Mouse (Mus musculus): ENCODE measurements around the gene Fam198a. TPM values are rescaled to one million over a fixed set of nuclear protein-coding genes. Genes with fewer than 3 reads are reported as not detected.
A peak's percentile ranks its signal among the peaks of the same experiment; 100 is the strongest.

Fam198a gene
- polyA plus RNA-seq, 1 experiment from 2014 or later: 6.1 TPM

GRCm38 (mm10) chr9:121934856-121935255 lies 15.9 kb upstream of the Fam198a start:
- WGBS: 77% methylated on average over 4 of the region's 4 CpGs
- no peaks in the 10 kb centered on the region for H3K4me1 ChIP-seq
- no peaks in the 10 kb centered on the region for H3K36me3 ChIP-seq
- H3K9me3 ChIP-seq: no peaks in the 10 kb centered on the region
- H3K9ac ChIP-seq: no peak overlapping the region
- no peak overlapping the region for H3K4me2 ChIP-seq (replicated peaks)
- ATAC-seq (ENCODE audit: low FRiP score, low read depth): no peak
- H3K27ac ChIP-seq: no peak overlapping the region
- no peaks in the 10 kb centered on the region for H3K27me3 ChIP-seq
- no peak overlapping the region for H3K4me3 ChIP-seq

DNA sequence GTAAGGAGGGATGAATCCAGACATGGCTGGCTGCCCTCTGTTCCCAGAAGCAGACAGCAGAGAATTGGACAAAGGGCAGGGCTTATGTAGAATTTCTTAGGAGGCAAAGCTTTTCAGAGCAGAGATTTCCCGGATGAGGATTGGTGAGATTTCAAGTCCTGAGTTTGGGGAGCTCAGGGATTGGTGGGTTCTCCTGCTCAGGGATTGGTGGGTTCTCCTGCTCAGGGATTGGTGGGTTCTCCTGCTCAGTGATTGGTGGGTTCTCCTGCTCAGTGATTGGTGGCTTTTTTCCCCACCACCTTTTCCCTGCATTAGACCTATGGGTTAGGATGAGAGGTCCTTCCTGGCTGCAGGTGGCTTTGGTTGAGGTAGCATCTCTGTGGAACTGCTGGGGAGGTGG lies 13.8 kb upstream of the Fam198a start:
- Histone ChIP-seq H3K9ac (no peak overlapping the region), H3K9me3 (no peaks in the 10 kb centered on the region), H3K27me3 (no peaks in the 10 kb centered on the region), H3K4me2 (replicated peaks) (peak overlapping the region; percentile 57), H3K4me3 (no peak overlapping the region), H3K27ac (no peak overlapping the region), H3K4me1 (no peaks in the 10 kb centered on the region), H3K36me3 (no peaks in the 10 kb centered on the region)
- 73% methylated on average over 1 of the region's 1 CpGs for WGBS
- ATAC-seq (ENCODE audit: low FRiP score, low read depth): no peak; the same call in 1 of the 2 replicates

DNA sequence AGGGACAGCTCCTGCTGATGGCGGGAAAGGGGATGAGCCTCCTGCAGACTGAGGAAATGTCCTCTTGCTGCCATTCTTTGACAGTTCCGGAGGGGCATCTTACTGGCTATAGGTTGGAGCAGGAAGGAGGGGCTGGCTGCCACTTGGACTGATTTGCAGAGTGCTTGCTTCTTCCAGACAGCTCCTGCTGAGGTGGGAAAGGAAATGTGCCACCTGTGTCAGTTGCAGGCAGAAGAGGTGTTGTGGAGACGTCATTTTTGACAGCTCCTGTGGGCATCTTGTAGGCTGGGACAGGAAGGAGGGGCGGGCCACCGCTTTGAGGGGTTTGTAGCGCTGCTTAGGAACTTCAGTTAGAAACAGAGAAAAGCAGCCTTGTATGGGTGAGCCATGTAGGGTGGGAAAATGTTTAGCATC lies 13.3 kb upstream of the Fam198a start:
- peak; percentile 19; the same call in 1 of the 2 replicates for ATAC-seq (ENCODE audit: low FRiP score, low read depth)
- peak overlapping the region; percentile 57 for H3K4me2 ChIP-seq (replicated peaks)
- H3K4me1 ChIP-seq: no peaks in the 10 kb centered on the region
- H3K36me3 ChIP-seq: no peaks in the 10 kb centered on the region
- no peaks in the 10 kb centered on the region for H3K27me3 ChIP-seq
- peak overlapping the region; percentile 46 for H3K4me3 ChIP-seq
- H3K9ac ChIP-seq: peak overlapping the region; percentile 36; the same call in 1 of the 2 replicates
- no peak overlapping the region for H3K27ac ChIP-seq
- 69% methylated on average over 6 of the region's 6 CpGs for WGBS
- no peaks in the 10 kb centered on the region for H3K9me3 ChIP-seq

GRCm38 (mm10) chr9:121937944-121938355 lies 12.8 kb upstream of the Fam198a start:
- Histone ChIP-seq H3K4me3 (peak overlapping the region; percentile 46), H3K4me1 (no peaks in the 10 kb centered on the region), H3K9me3 (no peaks in the 10 kb centered on the region), H3K27me3 (no peaks in the 10 kb centered on the region), H3K27ac (no peak overlapping the region), H3K4me2 (replicated peaks) (peak overlapping the region; percentile 57), H3K36me3 (no peaks in the 10 kb centered on the region), H3K9ac (peak overlapping the region; percentile 65)
- 52% methylated on average over 21 of the region's 21 CpGs for WGBS
- peak; percentile 85 for ATAC-seq (ENCODE audit: low FRiP score, low read depth)

DNA sequence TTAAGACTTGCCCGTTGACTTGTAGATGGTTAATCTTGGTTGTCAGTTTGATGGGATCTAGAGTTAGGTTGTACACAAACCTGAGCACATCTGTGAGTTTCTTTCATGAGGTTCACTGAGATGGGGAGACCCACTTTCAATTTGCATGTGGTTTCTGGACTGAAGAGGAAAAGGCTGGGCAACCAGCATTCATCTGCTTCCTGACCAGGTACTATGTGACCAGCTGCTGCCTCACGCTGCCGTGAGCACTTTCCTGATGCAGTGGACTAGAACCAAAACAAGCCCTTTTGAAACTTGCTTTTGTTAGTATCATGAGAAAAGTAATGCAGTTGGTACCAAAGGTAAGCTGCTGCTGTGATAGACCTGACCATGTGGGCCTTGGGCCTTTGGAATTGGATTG lies 7.8 kb upstream of the Fam198a start:
- Histone ChIP-seq H3K27me3 (0 out of 2 replicates have a peak, but pooled peaks cover 3% of the 10 kb centered on the region), H3K9ac (no peak overlapping the region), H3K4me1 (no peaks in the 10 kb centered on the region), H3K4me3 (no peak overlapping the region), H3K4me2 (replicated peaks) (no peak overlapping the region), H3K9me3 (no peaks in the 10 kb centered on the region), H3K27ac (no peak overlapping the region), H3K36me3 (no peaks in the 10 kb centered on the region)
- WGBS: 93% methylated on average over 3 of the region's 3 CpGs
- ATAC-seq (ENCODE audit: low FRiP score, low read depth): no peak

DNA sequence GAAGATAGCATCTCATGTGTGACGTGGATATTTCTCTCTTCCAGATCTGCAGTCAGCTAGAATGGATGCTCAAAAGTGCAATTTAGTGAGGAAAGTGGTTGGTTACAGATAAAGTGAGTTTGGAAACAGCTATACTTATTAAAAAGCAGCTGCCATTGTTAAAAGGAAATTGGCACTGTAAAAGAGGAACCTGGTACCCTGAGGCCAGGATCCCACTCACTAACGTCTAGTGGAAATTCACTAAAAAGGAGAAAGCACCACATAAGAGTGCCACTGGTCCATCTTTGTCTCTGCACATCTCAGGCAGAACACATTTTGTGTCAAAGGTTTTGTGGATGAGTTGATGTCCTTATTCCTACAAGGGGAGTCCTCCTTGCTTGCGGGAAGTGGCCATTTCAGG lies 7.2 kb upstream of the Fam198a start:
- no peak for ATAC-seq (ENCODE audit: low FRiP score, low read depth)
- H3K4me1 ChIP-seq: no peaks in the 10 kb centered on the region
- H3K4me2 ChIP-seq (replicated peaks): no peak overlapping the region
- WGBS: 77% methylated on average over 3 of the region's 3 CpGs
- H3K27ac ChIP-seq: no peak overlapping the region
- no peak overlapping the region for H3K4me3 ChIP-seq
- H3K9ac ChIP-seq: no peak overlapping the region
- H3K9me3 ChIP-seq: no peaks in the 10 kb centered on the region
- H3K36me3 ChIP-seq: no peaks in the 10 kb centered on the region
- H3K27me3 ChIP-seq: 0 out of 2 replicates have a peak, but pooled peaks cover 3% of the 10 kb centered on the region

DNA sequence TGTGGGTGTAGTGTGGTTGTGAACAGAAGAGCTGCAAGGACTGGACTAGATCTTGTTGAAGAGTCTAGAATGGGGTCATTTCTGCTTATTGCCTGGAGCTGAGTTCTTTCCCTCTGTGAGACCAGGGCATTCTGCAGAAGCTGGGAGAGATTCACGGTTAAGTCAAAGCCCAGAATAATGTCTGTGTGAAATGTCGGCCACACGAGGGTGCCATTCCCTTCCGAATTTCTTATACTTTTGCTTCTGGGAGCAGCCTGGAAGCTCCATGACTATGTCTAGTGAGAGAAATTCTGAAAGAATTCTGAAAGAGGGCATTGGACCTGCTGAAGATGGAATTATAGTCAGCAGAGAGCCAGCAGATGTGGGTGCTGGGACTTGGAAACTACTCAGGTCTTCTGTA lies 3.0 kb upstream of the Fam198a start:
- Histone ChIP-seq H3K27ac (no peak overlapping the region), H3K9ac (no peak overlapping the region), H3K4me1 (peaks cover 24% of the 10 kb centered on the region), H3K36me3 (no peaks in the 10 kb centered on the region), H3K4me2 (replicated peaks) (no peak overlapping the region), H3K9me3 (no peaks in the 10 kb centered on the region), H3K4me3 (no peak overlapping the region), H3K27me3 (0 out of 2 replicates have a peak, but pooled peaks cover 3% of the 10 kb centered on the region)
- WGBS: 9% methylated on average over 4 of the region's 4 CpGs
- ATAC-seq (ENCODE audit: low FRiP score, low read depth): no peak

DNA sequence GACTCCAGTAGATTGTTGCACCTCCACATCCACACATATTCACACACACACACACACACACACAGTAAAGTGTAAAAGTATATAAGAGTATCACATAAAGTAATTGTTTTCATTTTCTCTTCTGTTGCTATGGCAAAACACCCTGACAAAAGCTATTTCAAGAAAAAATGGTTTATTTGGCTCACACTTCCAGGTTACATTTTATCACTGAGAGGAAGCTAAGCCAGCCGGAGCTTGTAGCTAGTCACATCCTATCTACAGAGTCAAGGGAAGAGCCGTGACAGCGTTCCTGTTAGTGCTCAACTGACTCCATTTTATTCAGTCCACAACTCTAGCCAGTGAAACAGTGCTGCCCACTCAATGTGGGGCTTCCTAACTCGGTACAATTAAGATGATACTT lies 2.4 kb upstream of the Fam198a start:
- H3K27me3 ChIP-seq: 0 out of 2 replicates have a peak, but pooled peaks cover 3% of the 10 kb centered on the region
- WGBS: 72% methylated on average over 4 of the region's 4 CpGs
- no peak overlapping the region for H3K4me2 ChIP-seq (replicated peaks)
- H3K9ac ChIP-seq: no peak overlapping the region
- no peak for ATAC-seq (ENCODE audit: low FRiP score, low read depth)
- no peaks in the 10 kb centered on the region for H3K9me3 ChIP-seq
- no peak overlapping the region for H3K4me3 ChIP-seq
- H3K27ac ChIP-seq: no peak overlapping the region
- H3K4me1 ChIP-seq: peaks cover 28% of the 10 kb centered on the region
- H3K36me3 ChIP-seq: no peaks in the 10 kb centered on the region

DNA sequence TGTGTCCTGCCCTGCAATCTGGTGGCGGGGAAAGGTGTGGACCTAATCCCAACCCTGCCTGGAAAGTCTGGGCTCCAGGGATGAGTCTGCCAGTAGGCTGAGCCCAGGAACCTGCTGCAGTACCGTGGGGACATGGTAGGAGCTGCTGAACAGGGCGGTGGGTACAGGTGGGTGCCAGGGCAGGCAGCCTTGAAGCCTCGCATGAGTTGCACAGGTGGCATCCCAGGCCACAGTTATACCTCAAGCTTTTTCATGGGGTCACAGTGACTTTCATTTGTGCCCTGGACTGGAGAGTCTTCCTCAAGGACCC lies 281 bp downstream of the Fam198a start:
- Histone ChIP-seq H3K4me2 (replicated peaks) (peak overlapping the region; percentile 65), H3K27ac (peak overlapping the region; percentile 88), H3K36me3 (no peaks in the 10 kb centered on the region), H3K9me3 (no peaks in the 10 kb centered on the region), H3K4me3 (peak overlapping the region; percentile 41), H3K27me3 (0 out of 2 replicates have a peak, but pooled peaks cover 3% of the 10 kb centered on the region), H3K4me1 (peaks cover 37% of the 10 kb centered on the region), H3K9ac (peak overlapping the region; percentile 60)
- WGBS: 38% methylated on average over 4 of the region's 4 CpGs
- no peak for ATAC-seq (ENCODE audit: low FRiP score, low read depth)

- no peaks in the 10 kb centered on the region for H3K9me3 ChIP-seq
- no peak overlapping the region for H3K9ac ChIP-seq
- peak overlapping the region; percentile 65; the same call in 1 of the 2 replicates for H3K4me2 ChIP-seq (replicated peaks)
- H3K27ac ChIP-seq: peak overlapping the region; percentile 63; the same call in 1 of the 2 replicates
- WGBS: 90% methylated on average over 6 of the region's 6 CpGs
- no peaks in the 10 kb centered on the region for H3K36me3 ChIP-seq
- H3K4me1 ChIP-seq: peaks cover 37% of the 10 kb centered on the region
- 0 out of 2 replicates have a peak, but pooled peaks cover under 1% of the 10 kb centered on the region for H3K27me3 ChIP-seq
- no peak overlapping the region for H3K4me3 ChIP-seq
- no peak for ATAC-seq (ENCODE audit: low FRiP score, low read depth)
These were observed 1.8 kb downstream of the Fam198a start for GRCm38 (mm10) chr9:121952596-121952995.

GRCm38 (mm10) chr9:121959966-121960635 lies 9.3 kb downstream of the Fam198a start:
- 30% methylated on average over 7 of the region's 7 CpGs for WGBS

GRCm38 (mm10) chr9:121964941-121965340 lies 14.2 kb downstream of the Fam198a start:
- Histone ChIP-seq H3K27ac (no peak overlapping the region), H3K4me2 (replicated peaks) (no peak overlapping the region), H3K27me3 (no peaks in the 10 kb centered on the region), H3K36me3 (no peaks in the 10 kb centered on the region), H3K9ac (no peak overlapping the region), H3K4me1 (peaks cover 9% of the 10 kb centered on the region), H3K9me3 (no peaks in the 10 kb centered on the region), H3K4me3 (no peak overlapping the region)
- WGBS: 86% methylated on average over 7 of the region's 7 CpGs
- ATAC-seq (ENCODE audit: low FRiP score, low read depth): no peak

More at GRCm38 (mm10) chr9:121959966-121960635, 9.3 kb downstream of the Fam198a start:
- peaks cover 11% of the 10 kb centered on the region for H3K4me1 ChIP-seq
- no peaks in the 10 kb centered on the region for H3K9me3 ChIP-seq
- H3K4me3 ChIP-seq: no peak overlapping the region
- 0 out of 2 replicates have a peak overlapping the region, but pooled peaks have one; percentile 4 for H3K9ac ChIP-seq
- H3K4me2 ChIP-seq (replicated peaks): no peak overlapping the region
- H3K27me3 ChIP-seq: no peaks in the 10 kb centered on the region
- no peak for ATAC-seq (ENCODE audit: low FRiP score, low read depth)
- no peaks in the 10 kb centered on the region for H3K36me3 ChIP-seq
- peak overlapping the region; percentile 61; the same call in 1 of the 2 replicates for H3K27ac ChIP-seq

GRCm38 (mm10) chr9:121968258-121968657 lies 17.5 kb downstream of the Fam198a start:
- no peaks in the 10 kb centered on the region for H3K27me3 ChIP-seq
- no peak overlapping the region for H3K9ac ChIP-seq
- H3K27ac ChIP-seq: no peak overlapping the region; the same call in 1 of the 2 replicates
- 72% methylated on average over 5 of the region's 5 CpGs for WGBS
- H3K4me1 ChIP-seq: peaks cover 18% of the 10 kb centered on the region
- no peaks in the 10 kb centered on the region for H3K36me3 ChIP-seq
- H3K4me3 ChIP-seq: no peak overlapping the region
- no peaks in the 10 kb centered on the region; the same call in 1 of the 2 replicates for H3K9me3 ChIP-seq
- no peak for ATAC-seq (ENCODE audit: low FRiP score, low read depth)
- H3K4me2 ChIP-seq (replicated peaks): no peak overlapping the region

Measured in limb, embryonic 13.5 days (tissue).